Mouse (Mus musculus): ENCODE measurements at regions not wholly inside any gene's neighbourhood (a gene's known extent, or its start where the extent isn't known, plus 50 kb on each side); places are given as distances from the start of the nearest gene placed in this dataset.
"Not testable (repeated sequence)": the region's sequence is repeated elsewhere in the genome, so short reads cannot be mapped to it uniquely, and the experiment has no call there.

- no peak overlapping the region for H3K9ac ChIP-seq (replicated peaks; ENCODE audit: low read depth, low read length)
- no peaks in the 10 kb centered on the region for H3K4me1 ChIP-seq (ENCODE audit: control insufficient read depth, insufficient read depth, low read length)
- H3K4me3 ChIP-seq (ENCODE audit: low read depth, low read length): no peak overlapping the region
- H3K27ac ChIP-seq (ENCODE audit: low read length): no peak overlapping the region
- WGBS: 91% methylated on average over 3 of the region's 3 CpGs
- H3K4me2 ChIP-seq (replicated peaks; ENCODE audit: low read depth, low read length): no peak overlapping the region
- no peak for ATAC-seq (ENCODE audit: insufficient number of reproducible peaks, insufficient read depth, low FRiP score, low read depth)
- no peaks in the 10 kb centered on the region for H3K9me3 ChIP-seq (ENCODE audit: control insufficient read depth, low read depth, low read length)
- no peaks in the 10 kb centered on the region for H3K36me3 ChIP-seq (ENCODE audit: control insufficient read depth, insufficient read depth, low read length)
- no peaks in the 10 kb centered on the region for H3K27me3 ChIP-seq (ENCODE audit: control insufficient read depth, insufficient read depth, low read length)
Measured at GRCm38 (mm10) chr6:143444782-143445181, 277.8 kb downstream of the Etnk1 start.

GRCm38 (mm10) chr6:143445834-143446552 is 279.0 kb downstream of the Etnk1 start:
- ATAC-seq (ENCODE audit: insufficient number of reproducible peaks, insufficient read depth, low FRiP score, low read depth): no peak
- Histone ChIP-seq H3K9ac (replicated peaks; ENCODE audit: low read depth, low read length) (no peak overlapping the region), H3K9me3 (ENCODE audit: control insufficient read depth, low read depth, low read length) (no peaks in the 10 kb centered on the region; the same call in 1 of the 2 replicates), H3K27me3 (ENCODE audit: control insufficient read depth, insufficient read depth, low read length) (no peaks in the 10 kb centered on the region), H3K4me2 (replicated peaks; ENCODE audit: low read depth, low read length) (no peak overlapping the region), H3K36me3 (ENCODE audit: control insufficient read depth, insufficient read depth, low read length) (no peaks in the 10 kb centered on the region), H3K4me3 (ENCODE audit: low read depth, low read length) (no peak overlapping the region), H3K4me1 (ENCODE audit: control insufficient read depth, insufficient read depth, low read length) (no peaks in the 10 kb centered on the region), H3K27ac (ENCODE audit: low read length) (no peak overlapping the region)
- WGBS: 80% methylated on average over 13 of the region's 13 CpGs

GRCm38 (mm10) chr6:143447060-143447459 is 280.0 kb downstream of the Etnk1 start:
- Histone ChIP-seq H3K36me3 (ENCODE audit: control insufficient read depth, insufficient read depth, low read length) (no peaks in the 10 kb centered on the region), H3K9ac (replicated peaks; ENCODE audit: low read depth, low read length) (no peak overlapping the region), H3K4me1 (ENCODE audit: control insufficient read depth, insufficient read depth, low read length) (no peaks in the 10 kb centered on the region), H3K4me3 (ENCODE audit: low read depth, low read length) (no peak overlapping the region), H3K27me3 (ENCODE audit: control insufficient read depth, insufficient read depth, low read length) (no peaks in the 10 kb centered on the region), H3K27ac (ENCODE audit: low read length) (no peak overlapping the region), H3K9me3 (ENCODE audit: control insufficient read depth, low read depth, low read length) (no peaks in the 10 kb centered on the region; the same call in 1 of the 2 replicates), H3K4me2 (replicated peaks; ENCODE audit: low read depth, low read length) (no peak overlapping the region)
- WGBS: 85% methylated on average over 5 of the region's 5 CpGs
- no peak for ATAC-seq (ENCODE audit: insufficient number of reproducible peaks, insufficient read depth, low FRiP score, low read depth)

DNA sequence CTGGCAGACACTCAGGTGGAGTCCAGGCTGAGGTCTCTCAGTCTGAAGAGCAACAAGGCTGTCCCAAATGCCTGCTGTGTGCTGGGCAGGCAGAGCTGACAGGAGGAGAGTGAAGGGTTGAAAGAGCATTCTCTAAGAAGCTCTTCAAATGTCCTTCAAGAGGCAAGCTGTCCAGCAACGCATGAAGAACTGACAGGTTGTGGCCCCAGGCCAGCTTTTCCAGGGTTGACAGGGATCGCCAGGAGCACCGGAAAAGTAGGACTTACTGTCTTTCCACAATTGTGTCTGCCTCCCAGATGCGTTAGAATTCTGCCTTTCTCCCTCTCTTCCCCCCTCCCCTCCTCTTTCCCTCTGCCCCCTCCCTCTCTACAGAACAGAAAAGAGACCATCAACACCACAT is 282.1 kb downstream of the Etnk1 start:
- Histone ChIP-seq H3K36me3 (ENCODE audit: control insufficient read depth, insufficient read depth, low read length) (no peaks in the 10 kb centered on the region), H3K4me2 (replicated peaks; ENCODE audit: low read depth, low read length) (no peak overlapping the region), H3K9me3 (ENCODE audit: control insufficient read depth, low read depth, low read length) (no peaks in the 10 kb centered on the region; the same call in 1 of the 2 replicates), H3K9ac (replicated peaks; ENCODE audit: low read depth, low read length) (no peak overlapping the region), H3K27me3 (ENCODE audit: control insufficient read depth, insufficient read depth, low read length) (no peaks in the 10 kb centered on the region), H3K27ac (ENCODE audit: low read length) (no peak overlapping the region), H3K4me1 (ENCODE audit: control insufficient read depth, insufficient read depth, low read length) (no peaks in the 10 kb centered on the region), H3K4me3 (ENCODE audit: low read depth, low read length) (no peak overlapping the region)
- 63% methylated on average over 4 of the region's 4 CpGs for WGBS
- no peak for ATAC-seq (ENCODE audit: insufficient number of reproducible peaks, insufficient read depth, low FRiP score, low read depth)

DNA sequence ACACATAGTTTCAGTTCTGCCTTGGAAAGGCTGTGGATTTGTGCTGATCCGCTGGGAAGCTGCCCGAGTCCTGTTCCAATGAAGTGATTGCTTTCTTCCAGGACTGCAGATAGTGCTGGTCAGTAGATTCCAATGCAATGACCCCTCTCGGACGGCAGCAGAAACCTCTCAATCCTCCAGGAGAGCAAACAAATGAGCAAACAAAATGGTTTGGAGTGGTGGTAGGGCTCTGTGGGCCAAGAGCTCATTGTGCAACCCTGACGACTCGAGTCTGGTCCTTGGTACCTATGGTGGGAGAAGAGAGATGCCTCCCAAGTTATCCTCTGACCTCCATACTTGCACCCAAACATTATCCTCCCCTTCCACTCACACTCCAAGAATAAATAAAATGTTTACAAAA is 284.8 kb downstream of the Etnk1 start:
- H3K4me1 ChIP-seq (ENCODE audit: control insufficient read depth, insufficient read depth, low read length): no peaks in the 10 kb centered on the region
- H3K4me3 ChIP-seq (ENCODE audit: low read depth, low read length): no peak overlapping the region
- WGBS: 86% methylated on average over 6 of the region's 6 CpGs
- H3K36me3 ChIP-seq (ENCODE audit: control insufficient read depth, insufficient read depth, low read length): no peaks in the 10 kb centered on the region
- H3K27ac ChIP-seq (ENCODE audit: low read length): no peak overlapping the region
- ATAC-seq (ENCODE audit: insufficient number of reproducible peaks, insufficient read depth, low FRiP score, low read depth): no peak
- H3K9ac ChIP-seq (replicated peaks; ENCODE audit: low read depth, low read length): no peak overlapping the region
- no peaks in the 10 kb centered on the region for H3K27me3 ChIP-seq (ENCODE audit: control insufficient read depth, insufficient read depth, low read length)
- H3K9me3 ChIP-seq (ENCODE audit: control insufficient read depth, low read depth, low read length): no peaks in the 10 kb centered on the region; the same call in 1 of the 2 replicates
- H3K4me2 ChIP-seq (replicated peaks; ENCODE audit: low read depth, low read length): no peak overlapping the region

DNA sequence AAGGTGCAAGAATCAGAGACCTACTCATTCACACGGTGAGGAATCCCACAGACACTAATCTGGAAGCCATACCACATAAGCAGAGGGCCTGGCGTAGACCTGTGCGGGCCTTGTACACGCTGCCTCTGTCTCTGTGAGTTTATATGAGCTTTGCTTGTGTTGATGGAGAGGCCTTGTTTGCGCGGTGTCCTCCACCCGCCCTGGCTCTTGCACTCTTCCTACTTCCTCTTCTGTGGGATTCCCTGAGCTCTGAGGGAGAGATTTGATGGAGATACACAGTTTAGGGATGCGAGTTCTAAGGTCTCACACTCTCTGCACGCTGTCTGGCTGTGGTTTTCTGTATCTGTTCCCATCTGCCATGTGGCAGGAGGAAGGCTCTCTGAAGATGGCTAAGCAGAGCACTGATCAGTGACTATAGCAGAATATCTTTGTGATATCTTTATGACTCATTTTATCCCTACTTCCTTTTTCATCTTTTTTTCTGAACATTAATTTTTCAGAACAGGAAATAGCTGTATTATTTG is 287.7 kb downstream of the Etnk1 start:
- Histone ChIP-seq H3K27ac (ENCODE audit: low read length) (no peak overlapping the region), H3K9ac (replicated peaks; ENCODE audit: low read depth, low read length) (no peak overlapping the region), H3K27me3 (ENCODE audit: control insufficient read depth, insufficient read depth, low read length) (no peaks in the 10 kb centered on the region), H3K9me3 (ENCODE audit: control insufficient read depth, low read depth, low read length) (no peaks in the 10 kb centered on the region; the same call in 1 of the 2 replicates), H3K4me1 (ENCODE audit: control insufficient read depth, insufficient read depth, low read length) (no peaks in the 10 kb centered on the region), H3K4me2 (replicated peaks; ENCODE audit: low read depth, low read length) (no peak overlapping the region), H3K4me3 (ENCODE audit: low read depth, low read length) (no peak overlapping the region), H3K36me3 (ENCODE audit: control insufficient read depth, insufficient read depth, low read length) (no peaks in the 10 kb centered on the region)
- ATAC-seq (ENCODE audit: insufficient number of reproducible peaks, insufficient read depth, low FRiP score, low read depth): no peak
- WGBS: 90% methylated on average over 9 of the region's 9 CpGs

DNA sequence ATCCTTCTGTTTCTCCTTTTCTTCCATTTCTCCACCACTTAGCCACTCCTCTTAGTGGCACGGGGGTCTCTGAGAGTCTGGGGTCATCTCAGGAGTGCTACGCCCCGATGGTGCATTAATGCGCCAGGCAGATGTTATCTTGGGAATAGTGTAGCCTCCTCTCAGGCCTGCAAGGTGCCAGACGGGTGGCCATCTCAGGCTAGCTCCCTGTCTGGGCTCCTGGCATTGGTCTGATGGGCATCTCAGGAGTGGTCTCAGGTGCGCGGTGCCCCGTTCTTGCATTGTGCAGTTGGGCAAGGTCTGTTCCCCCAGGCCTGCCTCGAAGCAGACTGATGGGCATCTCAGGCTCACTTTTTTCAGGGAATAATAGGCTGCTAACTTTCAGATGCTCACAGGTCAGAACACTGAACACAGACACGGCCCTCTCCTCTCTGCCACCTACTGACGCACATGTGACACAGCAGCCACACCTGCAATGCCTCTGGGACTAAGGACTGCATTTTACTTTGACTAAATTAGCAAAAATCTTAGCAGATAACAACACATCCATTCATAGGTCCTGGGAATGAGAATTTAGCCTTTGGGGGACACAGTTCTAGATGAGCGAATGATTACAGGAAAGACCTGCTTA is 298.0 kb downstream of the Etnk1 start:
- ATAC-seq (ENCODE audit: insufficient number of reproducible peaks, insufficient read depth, low FRiP score, low read depth): no peak
- Histone ChIP-seq H3K4me3 (ENCODE audit: low read depth, low read length) (no peak overlapping the region), H3K9ac (replicated peaks; ENCODE audit: low read depth, low read length) (no peak overlapping the region), H3K9me3 (ENCODE audit: control insufficient read depth, low read depth, low read length) (no peaks in the 10 kb centered on the region), H3K27me3 (ENCODE audit: control insufficient read depth, insufficient read depth, low read length) (no peaks in the 10 kb centered on the region), H3K36me3 (ENCODE audit: control insufficient read depth, insufficient read depth, low read length) (no peaks in the 10 kb centered on the region), H3K4me1 (ENCODE audit: control insufficient read depth, insufficient read depth, low read length) (no peaks in the 10 kb centered on the region), H3K27ac (ENCODE audit: low read length) (no peak overlapping the region), H3K4me2 (replicated peaks; ENCODE audit: low read depth, low read length) (no peak overlapping the region)
- 69% methylated on average over 12 of the region's 12 CpGs for WGBS

DNA sequence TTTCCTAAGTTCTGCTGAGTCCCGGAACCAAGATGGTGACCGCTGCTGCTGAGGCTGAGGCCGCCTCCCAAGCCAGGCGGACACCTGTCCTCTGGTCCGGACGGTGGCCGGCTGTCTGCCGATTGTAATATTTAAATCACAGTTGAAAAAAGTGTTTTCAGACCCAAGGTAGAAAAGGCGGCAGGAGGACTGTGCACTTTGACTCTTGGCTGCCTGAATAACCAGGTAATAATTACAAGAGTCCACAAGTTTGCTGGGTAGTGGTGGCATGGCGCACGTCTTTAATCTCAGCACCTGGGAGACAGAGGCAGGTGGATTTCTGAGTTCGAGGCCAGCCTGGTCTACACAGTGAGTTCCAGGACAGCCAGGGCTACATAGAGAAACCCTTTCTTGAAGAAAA is 305.7 kb downstream of the Etnk1 start:
- WGBS: 95% methylated on average over 10 of the region's 12 CpGs

More for the DNA sequence above, 305.7 kb downstream of the Etnk1 start:
- not testable (repeated sequence) for H3K9ac ChIP-seq (replicated peaks; ENCODE audit: low read depth, low read length); H3K9me3 ChIP-seq (ENCODE audit: control insufficient read depth, low read depth, low read length); H3K27me3 ChIP-seq (ENCODE audit: control insufficient read depth, insufficient read depth, low read length); H3K27ac ChIP-seq (ENCODE audit: low read length); H3K36me3 ChIP-seq (ENCODE audit: control insufficient read depth, insufficient read depth, low read length); H3K4me3 ChIP-seq (ENCODE audit: low read depth, low read length); H3K4me1 ChIP-seq (ENCODE audit: control insufficient read depth, insufficient read depth, low read length); H3K4me2 ChIP-seq (replicated peaks; ENCODE audit: low read depth, low read length); ATAC-seq (ENCODE audit: insufficient number of reproducible peaks, insufficient read depth, low FRiP score, low read depth)
